Mouse (Mus musculus) embryonic facial prominence, embryonic 11.5 days (tissue): ENCODE data around the gene Lypd6b. TPM values are rescaled to one million over a fixed set of nuclear protein-coding genes. Genes with fewer than 3 reads are reported as not detected.
A peak's percentile ranks its signal among the peaks of the same experiment; 100 is the strongest.

Experiments used
- ATAC-seq: fragments of 200-750 bp; cut with Nextera tagmentation; replicated peaks from 2 replicates; pipeline ENCODE4 v1.8.0; 2017; ENCODE audit warnings: low read depth; ENCODE audit not compliant: insufficient number of reproducible peaks, low FRiP score, low TSS enrichment
- DNase-seq: peaks from one replicate; pipeline ENCODE4 v3.0.0-alpha.2; 2015; ENCODE audit warnings: low spot score
- H3K27ac ChIP-seq: fragments of 300-500 bp; sonication (generic); replicated peaks from 2 replicates; pipeline ENCODE4 v1.5.1; 2014; ENCODE audit warnings: mild to moderate bottlenecking, low read depth, low read length, control low read depth
- H3K27me3 ChIP-seq: fragments of 300-500 bp; sonication (generic); 2 replicates; pipeline ENCODE4 v1.6.1; 2014; ENCODE audit warnings: mild to moderate bottlenecking, low read length, moderate library complexity, mixed read lengths; ENCODE audit not compliant: control insufficient read depth, insufficient read depth
- H3K36me3 ChIP-seq: fragments of 300-500 bp; sonication (generic); replicated peaks from 2 replicates; pipeline ENCODE4 v1.6.1; 2014; ENCODE audit warnings: low read depth, mild to moderate bottlenecking, low read length, moderate library complexity, mixed read lengths; ENCODE audit not compliant: control insufficient read depth, insufficient read depth
- H3K4me1 ChIP-seq: fragments of 300-500 bp; sonication (generic); 2 replicates; pipeline ENCODE4 v1.6.1; 2014; ENCODE audit warnings: low read length, mixed read lengths; ENCODE audit not compliant: control insufficient read depth, insufficient read depth
- H3K4me2 ChIP-seq: fragments of 300-500 bp; sonication (generic); 2 replicates; pipeline ENCODE4 v1.6.1; 2014; ENCODE audit warnings: low read depth, mild to moderate bottlenecking, control low read depth, low read length, moderate library complexity
- H3K4me3 ChIP-seq: fragments of 300-500 bp; sonication (generic); 2 replicates; pipeline ENCODE4 v1.5.1; 2014; ENCODE audit warnings: low read depth, low read length, control low read depth
- H3K9ac ChIP-seq: fragments of 300-500 bp; sonication (generic); replicated peaks from 2 replicates; pipeline ENCODE4 v1.6.1; 2014; ENCODE audit warnings: mild to moderate bottlenecking, control low read depth, low read length
- H3K9me3 ChIP-seq: fragments of 300-500 bp; sonication (generic); replicated peaks from 2 replicates; pipeline ENCODE4 v1.6.1; 2016; ENCODE audit warnings: mild to moderate bottlenecking, low read length, inconsistent platforms, mixed read lengths; ENCODE audit not compliant: control insufficient read depth
- WGBS: fragments of 180-500 bp; shearing (Covaris S2); extraction: QIAGEN DNeasy Blood & Tissue Kit; methylation state at CpG from one replicate; pipeline ENCODE4 v1.1.7; 2014; 5-methylcytosine and 5-hydroxymethylcytosine counted together
- polyA plus RNA-seq: library from polyadenylated mRNA; unstranded; fragments of >200 nt; fragmentation: Nextera tagmentation; extraction: Ambion mirVana; gene quantifications from 2 replicates; pipeline ENCODE4 v1.2.1, GENCODE M21; 2014

Gene Lypd6b
- polyA plus RNA-seq, 1 experiment from 2014 or later, result 4.2 TPM

DNA sequence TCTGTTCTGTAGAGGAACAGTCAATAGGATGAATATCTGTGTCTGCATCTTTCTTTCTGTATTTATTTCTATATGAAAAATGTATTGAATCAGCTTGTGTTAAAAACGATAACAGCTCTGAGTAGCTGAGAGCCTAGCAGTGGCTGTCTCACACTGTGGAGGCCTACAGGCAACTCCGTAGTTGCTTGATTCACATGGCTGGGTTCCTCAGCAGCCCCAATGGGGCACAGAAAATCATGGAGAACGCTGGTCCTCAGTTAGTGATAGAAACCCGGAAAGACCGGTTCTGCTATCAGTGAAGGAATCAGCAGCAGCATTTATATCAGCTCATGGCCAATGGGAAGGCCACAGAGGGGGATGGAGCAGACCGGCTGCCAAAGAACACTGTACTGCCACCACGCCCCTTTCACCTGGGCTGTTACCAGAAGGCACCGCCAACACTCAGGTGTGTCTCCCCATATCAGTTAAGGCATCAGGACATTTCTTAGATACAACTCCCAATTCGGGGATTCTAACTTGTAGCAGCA, 44.9 kb downstream of the Lypd6b start:
- Histone ChIP-seq H3K9me3 (no peaks in the 10 kb centered on the region), H3K4me1 (no peaks in the 10 kb centered on the region), H3K4me2 (no peak overlapping the region), H3K27ac (no peak overlapping the region), H3K4me3 (no peak overlapping the region), H3K27me3 (no peaks in the 10 kb centered on the region), H3K9ac (no peak overlapping the region), H3K36me3 (no peaks in the 10 kb centered on the region)
- no peak for ATAC-seq
- WGBS, result 77% methylated on average over 9 of the region's 9 CpGs
- DNase-seq, result no peak

DNA sequence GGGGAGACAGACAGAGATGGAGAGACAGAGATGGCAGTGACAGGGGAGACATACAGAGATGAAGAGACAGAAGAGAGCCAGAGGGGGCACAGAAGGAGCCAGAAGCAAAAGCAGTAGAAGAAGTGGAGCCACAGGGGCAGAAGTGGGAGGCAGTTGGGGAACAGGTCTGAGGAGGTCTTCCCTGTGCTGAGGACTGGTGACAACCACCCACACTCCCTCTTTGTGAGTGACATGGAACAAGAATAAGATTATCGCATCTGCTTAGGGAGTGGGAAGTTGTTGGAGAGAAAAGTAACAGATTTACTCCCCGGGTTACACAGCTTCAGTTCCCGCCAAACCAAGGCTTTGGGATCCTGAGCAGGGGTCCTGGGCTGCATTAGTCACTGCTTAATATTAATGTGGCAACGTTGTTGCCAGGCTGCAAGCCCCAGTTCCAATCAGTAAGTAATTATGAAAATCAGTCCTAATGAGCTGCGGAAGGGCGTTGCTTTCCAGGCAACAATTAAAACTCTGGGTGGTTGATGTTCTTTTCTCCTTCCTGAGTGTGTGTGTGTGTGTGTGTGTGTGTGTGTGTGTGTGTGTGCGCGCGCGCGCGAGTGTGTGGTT, 50.1 kb downstream of the Lypd6b start:
- H3K4me3 ChIP-seq, result no peak overlapping the region
- H3K27ac ChIP-seq, result no peak overlapping the region
- WGBS, result 64% methylated on average over 12 of the region's 12 CpGs
- ATAC-seq (no peak), DNase-seq (no peak)
- no peaks in the 10 kb centered on the region for H3K9me3 ChIP-seq
- no peaks in the 10 kb centered on the region for H3K4me1 ChIP-seq
- H3K9ac ChIP-seq, result no peak overlapping the region
- no peaks in the 10 kb centered on the region for H3K27me3 ChIP-seq
- H3K36me3 ChIP-seq, result no peaks in the 10 kb centered on the region
- no peak overlapping the region for H3K4me2 ChIP-seq

DNA sequence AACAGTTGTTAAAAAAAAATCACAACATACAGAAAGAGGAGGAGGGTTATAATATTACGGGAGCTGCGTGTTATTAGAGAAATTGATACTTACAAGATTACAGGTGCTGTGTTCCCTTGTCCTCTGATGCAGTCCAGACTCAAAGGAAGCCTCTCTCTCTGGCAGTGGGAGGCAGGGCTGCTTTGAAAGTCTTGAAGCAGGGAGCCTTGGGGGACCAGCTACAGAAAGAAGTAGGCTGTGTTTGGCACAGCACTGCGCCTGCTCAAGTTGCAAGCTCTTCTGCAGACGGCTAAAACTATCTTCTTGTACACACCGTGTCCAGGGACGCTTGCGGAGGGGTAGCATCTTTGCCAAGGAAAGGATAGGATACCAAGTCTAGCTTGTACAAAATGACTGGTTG, 51.1 kb downstream of the Lypd6b start:
- WGBS, result 58% methylated on average over 7 of the region's 7 CpGs
- Histone ChIP-seq H3K4me2 (no peak overlapping the region), H3K4me1 (no peaks in the 10 kb centered on the region), H3K4me3 (no peak overlapping the region), H3K27me3 (no peaks in the 10 kb centered on the region), H3K27ac (no peak overlapping the region), H3K9ac (no peak overlapping the region), H3K36me3 (no peaks in the 10 kb centered on the region), H3K9me3 (no peaks in the 10 kb centered on the region)
- no peak for ATAC-seq
- peak; percentile 50 for DNase-seq

GRCm38 (mm10) chr2:49840573-49840972, 53.1 kb downstream of the Lypd6b start:
- no peak overlapping the region for H3K27ac ChIP-seq
- H3K4me3 ChIP-seq, result no peak overlapping the region
- ATAC-seq (no peak), DNase-seq (peak; percentile 31)
- H3K4me1 ChIP-seq, result no peaks in the 10 kb centered on the region
- 45% methylated on average over 6 of the region's 6 CpGs for WGBS
- H3K9ac ChIP-seq, result no peak overlapping the region
- H3K36me3 ChIP-seq, result no peaks in the 10 kb centered on the region
- H3K9me3 ChIP-seq, result no peaks in the 10 kb centered on the region
- H3K4me2 ChIP-seq, result no peak overlapping the region
- H3K27me3 ChIP-seq, result no peaks in the 10 kb centered on the region

DNA sequence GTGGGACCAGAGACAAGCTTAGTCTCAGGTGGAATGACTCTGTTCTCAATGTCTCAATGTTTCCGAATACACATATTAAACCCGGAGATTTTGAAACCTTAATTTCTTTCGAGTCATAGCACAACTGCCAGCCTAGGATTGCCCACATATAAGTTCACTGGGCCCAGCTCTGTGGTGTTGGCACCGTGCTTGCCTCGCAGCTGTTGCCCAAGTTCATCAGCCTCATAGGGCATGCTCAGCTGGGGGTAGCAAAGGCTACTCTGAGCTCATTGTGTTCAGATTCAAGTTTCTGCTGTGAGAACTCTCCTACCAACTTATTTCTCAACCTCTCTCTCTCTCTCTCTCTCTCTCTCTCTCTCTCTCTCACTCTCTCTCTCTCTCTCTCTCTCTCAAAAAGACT, 53.6 kb downstream of the Lypd6b start:
- H3K9me3 ChIP-seq, result no peaks in the 10 kb centered on the region
- DNase-seq, result no peak

GRCm38 (mm10) chr2:49845104-49845503, 57.6 kb downstream of the Lypd6b start:
- Histone ChIP-seq H3K4me1 (no peaks in the 10 kb centered on the region), H3K36me3 (no peaks in the 10 kb centered on the region), H3K4me3 (no peak overlapping the region), H3K9ac (no peak overlapping the region), H3K4me2 (no peak overlapping the region), H3K27ac (no peak overlapping the region), H3K9me3 (no peaks in the 10 kb centered on the region), H3K27me3 (no peaks in the 10 kb centered on the region)
- no peak for ATAC-seq
- no peak for DNase-seq
- WGBS, result 54% methylated on average over 7 of the region's 7 CpGs

More for the DNA sequence above, 53.6 kb downstream of the Lypd6b start:
- H3K4me2 ChIP-seq, result no peak overlapping the region
- no peak for ATAC-seq
- no peak overlapping the region for H3K9ac ChIP-seq
- no peaks in the 10 kb centered on the region for H3K36me3 ChIP-seq
- no peak overlapping the region for H3K27ac ChIP-seq
- H3K4me1 ChIP-seq, result no peaks in the 10 kb centered on the region
- 89% methylated on average over 5 of the region's 5 CpGs for WGBS
- no peaks in the 10 kb centered on the region for H3K27me3 ChIP-seq
- H3K4me3 ChIP-seq, result no peak overlapping the region

- 93% methylated on average over 3 of the region's 3 CpGs for WGBS
- no peak overlapping the region for H3K9ac ChIP-seq
- DNase-seq, result no peak
- H3K36me3 ChIP-seq, result no peaks in the 10 kb centered on the region
- no peaks in the 10 kb centered on the region for H3K9me3 ChIP-seq
- no peak overlapping the region for H3K27ac ChIP-seq
- ATAC-seq, result no peak
- H3K4me1 ChIP-seq, result no peaks in the 10 kb centered on the region
- H3K4me2 ChIP-seq, result no peak overlapping the region
- no peak overlapping the region for H3K4me3 ChIP-seq
- H3K27me3 ChIP-seq, result no peaks in the 10 kb centered on the region
Measured at GRCm38 (mm10) chr2:49846097-49846496, 58.6 kb downstream of the Lypd6b start.

DNA sequence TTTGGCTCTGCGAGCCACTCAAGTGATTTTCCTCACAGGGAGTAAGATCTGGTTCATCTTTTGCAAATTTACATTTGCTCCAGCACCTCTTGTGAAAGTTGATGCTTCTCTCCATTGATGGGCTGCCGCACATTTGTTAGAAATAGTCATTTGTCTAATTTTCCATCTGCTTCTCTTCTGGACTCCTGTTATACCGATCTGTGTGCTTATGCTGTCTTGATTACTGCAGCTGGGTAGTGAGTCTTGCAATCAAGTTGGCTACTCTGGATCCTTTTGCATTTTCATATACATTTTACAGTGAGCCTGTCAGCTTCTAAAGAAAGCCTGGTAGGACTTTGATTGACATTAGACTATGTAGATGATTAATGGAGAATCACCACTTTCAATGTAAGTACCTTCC, 59.4 kb downstream of the Lypd6b start:
- Histone ChIP-seq H3K4me2 (no peak overlapping the region), H3K9me3 (no peaks in the 10 kb centered on the region), H3K36me3 (no peaks in the 10 kb centered on the region), H3K4me1 (no peaks in the 10 kb centered on the region), H3K9ac (no peak overlapping the region), H3K27ac (no peak overlapping the region), H3K4me3 (no peak overlapping the region), H3K27me3 (no peaks in the 10 kb centered on the region)
- DNase-seq, result no peak
- 84% methylated on average over 3 of the region's 3 CpGs for WGBS
- no peak for ATAC-seq
